Mouse (Mus musculus) hindbrain, postnatal 0 days (tissue): ENCODE measurements around the gene 1700028K03Rik. TPM values are rescaled to one million over a fixed set of nuclear protein-coding genes. Genes with fewer than 3 reads are reported as not detected.

Experiments used
- ATAC-seq: fragments of 200-750 bp; cut with Nextera tagmentation; 2 replicates; pipeline ENCODE4 v1.8.0; 2017; ENCODE audit warnings: mild to moderate bottlenecking, moderate TSS enrichment, moderate library complexity
- DNase-seq: peaks from one replicate; pipeline ENCODE4 v3.0.0-alpha.2; 2015; ENCODE audit warnings: low spot score
- H3K27ac ChIP-seq: fragments of 300-500 bp; sonication (generic); 2 replicates; pipeline ENCODE4 v1.5.1; 2014; ENCODE audit warnings: mild to moderate bottlenecking
- H3K27me3 ChIP-seq: fragments of 300-500 bp; sonication (generic); 2 replicates; pipeline ENCODE4 v1.6.1; 2014; ENCODE audit warnings: low read length, mixed read lengths; ENCODE audit not compliant: insufficient read depth
- H3K36me3 ChIP-seq: fragments of 300-500 bp; sonication (generic); 2 replicates; pipeline ENCODE4 v1.6.1; 2014; ENCODE audit warnings: low read length, mixed read lengths; ENCODE audit not compliant: insufficient read depth
- H3K4me1 ChIP-seq: fragments of 300-500 bp; sonication (generic); 2 replicates; pipeline ENCODE4 v1.6.1; 2014; ENCODE audit warnings: antibody characterized with exemption, low read length, mixed read lengths; ENCODE audit not compliant: insufficient read depth
- H3K4me2 ChIP-seq: fragments of 300-500 bp; sonication (generic); 2 replicates; pipeline ENCODE4 v1.6.1; 2014; ENCODE audit warnings: low read depth, mild to moderate bottlenecking, low read length, moderate library complexity, mixed read lengths
- H3K4me3 ChIP-seq: fragments of 300-500 bp; sonication (generic); 2 replicates; pipeline ENCODE4 v1.5.1; 2014; ENCODE audit warnings: low read length
- H3K9ac ChIP-seq: fragments of 300-500 bp; sonication (generic); replicated peaks from 2 replicates; pipeline ENCODE4 v1.6.1; 2014; ENCODE audit warnings: mild to moderate bottlenecking, low read length, moderate library complexity, mixed read lengths
- H3K9me3 ChIP-seq: fragments of 300-500 bp; sonication (generic); 2 replicates; pipeline ENCODE4 v1.6.1; 2016; ENCODE audit warnings: low read length, mixed read lengths
- CTCF ChIP-seq: IDR thresholded peaks from 2 replicates; pipeline ENCODE4 v1.5.1; 2016; ENCODE audit warnings: antibody characterized with exemption, control low read depth, low read depth
- WGBS: fragments of 180-500 bp; shearing (Covaris S2); extraction: QIAGEN DNeasy Blood & Tissue Kit; methylation state at CpG from one replicate; pipeline ENCODE4 v1.1.7; 2014; 5-methylcytosine and 5-hydroxymethylcytosine counted together
- polyA plus RNA-seq: library from polyadenylated mRNA; unstranded; fragments of >200 nt; fragmentation: Nextera tagmentation; extraction: Ambion mirVana; gene quantifications from 2 replicates; pipeline ENCODE4 v1.2.1, GENCODE M21; 2015
- total RNA-seq: library from RNA; depleted of rRNA; stranded (reverse); fragments of >200 nt; gene quantifications from 2 replicates; pipeline ENCODE4 v1.2.3, GENCODE M21; 2014

1700028K03Rik gene
- total and polyA plus RNA-seq, 2 experiments from 2014 or later = 0.10 to 0.25 TPM

DNA sequence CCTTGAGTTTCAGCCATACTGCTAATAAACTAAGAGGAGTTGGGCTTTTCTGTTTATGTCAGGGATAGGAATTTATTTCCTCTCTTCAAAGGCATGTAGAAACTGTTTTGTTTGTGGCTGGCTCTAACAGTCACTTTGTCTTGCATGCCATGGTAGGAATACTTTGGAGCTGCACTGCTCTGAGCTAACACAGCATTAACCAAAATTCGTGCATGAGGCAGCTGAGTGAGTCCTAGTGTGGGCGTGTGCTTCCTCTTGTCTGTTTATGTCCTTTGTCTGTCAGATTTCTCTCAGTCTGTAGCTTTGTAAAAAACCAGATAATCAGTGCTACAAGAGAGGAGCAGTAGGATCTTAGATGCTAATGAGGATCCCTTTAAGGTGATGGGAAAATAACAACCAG, 23.2 kb upstream of the 1700028K03Rik start:
- H3K9ac ChIP-seq = no peak overlapping the region
- H3K27me3 ChIP-seq = no peaks in the 10 kb centered on the region
- DNase-seq (no peak), ATAC-seq (no peak)
- H3K27ac ChIP-seq = no peak overlapping the region
- no peak overlapping the region for H3K4me2 ChIP-seq
- no peak for TF ChIP-seq CTCF
- H3K36me3 ChIP-seq = peaks cover 24% of the 10 kb centered on the region; the same call in 1 of the 2 replicates
- H3K9me3 ChIP-seq = no peaks in the 10 kb centered on the region
- WGBS = 71% methylated on average over 2 of the region's 2 CpGs
- H3K4me3 ChIP-seq = no peak overlapping the region
- H3K4me1 ChIP-seq = no peaks in the 10 kb centered on the region

DNA sequence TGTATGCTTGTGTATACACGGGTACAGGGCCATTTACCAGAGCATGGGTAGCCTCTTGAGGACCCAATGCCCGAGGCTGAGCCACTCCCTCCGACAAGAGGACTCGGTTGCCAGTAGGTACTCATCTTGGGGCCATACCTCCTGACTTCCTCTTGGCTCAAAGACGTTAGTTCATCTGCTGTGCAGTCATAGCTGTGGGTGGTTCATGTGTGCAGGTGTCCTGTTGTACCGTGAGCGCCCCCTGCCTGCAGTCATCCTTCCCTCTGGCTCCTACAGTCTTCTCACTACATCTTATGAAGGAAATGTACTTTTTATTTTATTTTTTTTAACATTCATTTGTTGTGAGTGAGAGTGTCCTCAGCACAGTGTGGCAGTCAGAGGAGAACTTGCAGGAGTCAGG, 20.9 kb upstream of the 1700028K03Rik start:
- H3K4me2 ChIP-seq = no peak overlapping the region
- no peak overlapping the region for H3K4me3 ChIP-seq
- DNase-seq = peak; percentile 26
- no peak overlapping the region for H3K27ac ChIP-seq
- WGBS = 55% methylated on average over 7 of the region's 7 CpGs
- peak; percentile 47; the same call in 1 of the 2 replicates for ATAC-seq
- peak; percentile 60 for TF ChIP-seq CTCF
- H3K9ac ChIP-seq = no peak overlapping the region
- H3K36me3 ChIP-seq = peaks cover 9% of the 10 kb centered on the region; the same call in 1 of the 2 replicates
- no peaks in the 10 kb centered on the region for H3K27me3 ChIP-seq
- H3K9me3 ChIP-seq = no peaks in the 10 kb centered on the region
- no peaks in the 10 kb centered on the region for H3K4me1 ChIP-seq

DNA sequence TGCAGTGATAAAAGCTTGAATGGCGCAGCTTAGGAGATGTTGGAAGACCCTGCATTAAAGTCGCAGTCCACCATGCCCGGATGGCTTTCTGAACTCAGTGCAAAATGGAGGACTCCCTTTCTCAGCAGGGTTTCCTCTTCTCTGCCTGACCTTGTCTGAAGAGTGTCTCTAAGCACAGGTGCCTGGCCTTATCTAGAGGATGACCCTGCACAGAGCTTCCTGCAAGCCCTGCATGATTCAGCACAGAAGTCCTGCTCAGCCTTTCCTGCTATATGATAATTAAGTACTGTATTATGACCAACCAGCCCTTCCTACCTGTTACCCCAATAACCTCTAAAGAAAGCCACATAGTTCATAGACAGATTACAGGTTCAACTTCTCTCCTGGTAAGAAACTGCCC, 19.1 kb upstream of the 1700028K03Rik start:
- Histone ChIP-seq H3K36me3 (peaks cover 2% of the 10 kb centered on the region; the same call in 1 of the 2 replicates), H3K4me1 (no peaks in the 10 kb centered on the region), H3K4me3 (no peak overlapping the region), H3K9ac (no peak overlapping the region), H3K4me2 (no peak overlapping the region), H3K27ac (no peak overlapping the region), H3K27me3 (no peaks in the 10 kb centered on the region), H3K9me3 (no peaks in the 10 kb centered on the region)
- no peak for TF ChIP-seq CTCF
- DNase-seq (no peak), ATAC-seq (no peak)
- WGBS = 93% methylated on average over 3 of the region's 3 CpGs

DNA sequence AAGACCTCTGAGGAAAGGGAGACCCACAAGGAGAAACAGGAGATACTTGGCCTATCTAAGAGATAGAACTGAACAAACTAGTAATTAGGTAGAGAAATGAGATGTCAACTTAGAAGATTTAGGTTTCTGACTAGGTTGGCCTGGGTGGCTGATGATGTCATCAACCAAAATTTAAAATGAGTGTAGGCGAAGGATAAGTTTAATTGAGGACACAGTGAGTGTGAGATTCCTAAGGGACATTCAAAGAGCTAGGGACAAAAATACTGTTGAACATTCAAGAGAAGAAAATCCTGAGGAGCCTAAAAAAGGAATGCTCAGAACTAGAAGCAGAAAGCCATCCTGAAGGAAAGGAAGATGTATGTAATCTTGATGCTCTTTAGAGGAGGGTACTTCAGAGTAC, 18.4 kb upstream of the 1700028K03Rik start:
- no peak for TF ChIP-seq CTCF
- no peak overlapping the region for H3K27ac ChIP-seq
- no peaks in the 10 kb centered on the region for H3K4me1 ChIP-seq
- no peaks in the 10 kb centered on the region for H3K27me3 ChIP-seq
- DNase-seq (no peak), ATAC-seq (no peak)
- no peak overlapping the region for H3K4me2 ChIP-seq
- H3K36me3 ChIP-seq = no peaks in the 10 kb centered on the region
- H3K9ac ChIP-seq = no peak overlapping the region
- H3K9me3 ChIP-seq = no peaks in the 10 kb centered on the region
- no peak overlapping the region for H3K4me3 ChIP-seq
- WGBS = 94% methylated on average over 1 of the region's 1 CpGs

DNA sequence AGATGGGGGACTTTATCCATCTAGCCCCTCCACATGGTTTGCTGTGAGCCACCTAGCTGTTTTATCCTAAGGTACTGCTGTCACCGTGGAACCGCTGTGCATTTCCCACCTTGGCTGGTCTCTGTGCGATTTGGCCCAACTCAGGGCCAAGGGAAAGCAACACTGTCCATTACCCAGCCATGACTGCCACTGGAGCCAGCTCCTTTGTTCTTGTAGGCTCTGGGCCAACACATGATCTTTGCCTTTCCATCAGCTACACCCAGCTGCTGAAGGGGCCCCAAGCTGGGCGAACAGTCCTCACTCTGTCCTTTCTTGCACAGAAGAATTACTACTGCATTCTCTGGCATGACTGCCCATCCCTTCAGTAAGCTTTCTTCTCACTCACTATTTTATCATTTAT, 15.9 kb upstream of the 1700028K03Rik start:
- no peak overlapping the region for H3K4me2 ChIP-seq
- DNase-seq (peak; percentile 43), ATAC-seq (peak; percentile 63; the same call in 1 of the 2 replicates)
- H3K9me3 ChIP-seq = no peaks in the 10 kb centered on the region
- no peaks in the 10 kb centered on the region for H3K36me3 ChIP-seq
- H3K4me1 ChIP-seq = no peaks in the 10 kb centered on the region
- no peak overlapping the region for H3K27ac ChIP-seq
- H3K27me3 ChIP-seq = no peaks in the 10 kb centered on the region
- no peak overlapping the region for H3K4me3 ChIP-seq
- 66% methylated on average over 4 of the region's 4 CpGs for WGBS
- no peak overlapping the region for H3K9ac ChIP-seq
- TF ChIP-seq CTCF = no peak

DNA sequence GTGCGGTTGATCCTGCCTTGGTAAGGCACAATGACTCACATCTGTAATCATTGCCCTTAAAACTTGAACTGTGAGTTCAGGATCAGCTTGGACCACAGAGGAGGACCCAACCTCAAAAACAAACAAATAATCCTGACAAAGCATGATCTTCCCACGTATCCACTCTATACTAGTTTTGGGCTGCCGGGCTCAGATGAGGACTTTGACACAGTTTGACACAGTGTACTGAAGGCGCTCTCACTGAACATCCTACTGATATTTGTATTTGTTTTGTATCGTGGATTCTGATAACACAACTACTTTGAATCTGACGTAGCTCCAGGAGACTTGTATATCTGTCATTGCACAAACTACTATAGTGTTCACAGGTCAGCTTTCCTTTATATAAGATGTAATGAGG, 13.1 kb upstream of the 1700028K03Rik start:
- Histone ChIP-seq H3K4me3 (no peak overlapping the region), H3K9ac (no peak overlapping the region), H3K9me3 (no peaks in the 10 kb centered on the region), H3K36me3 (no peaks in the 10 kb centered on the region), H3K4me2 (no peak overlapping the region), H3K27ac (no peak overlapping the region), H3K27me3 (no peaks in the 10 kb centered on the region), H3K4me1 (no peaks in the 10 kb centered on the region)
- no peak for DNase-seq
- no peak for ATAC-seq
- no peak for TF ChIP-seq CTCF
- 92% methylated on average over 6 of the region's 6 CpGs for WGBS

DNA sequence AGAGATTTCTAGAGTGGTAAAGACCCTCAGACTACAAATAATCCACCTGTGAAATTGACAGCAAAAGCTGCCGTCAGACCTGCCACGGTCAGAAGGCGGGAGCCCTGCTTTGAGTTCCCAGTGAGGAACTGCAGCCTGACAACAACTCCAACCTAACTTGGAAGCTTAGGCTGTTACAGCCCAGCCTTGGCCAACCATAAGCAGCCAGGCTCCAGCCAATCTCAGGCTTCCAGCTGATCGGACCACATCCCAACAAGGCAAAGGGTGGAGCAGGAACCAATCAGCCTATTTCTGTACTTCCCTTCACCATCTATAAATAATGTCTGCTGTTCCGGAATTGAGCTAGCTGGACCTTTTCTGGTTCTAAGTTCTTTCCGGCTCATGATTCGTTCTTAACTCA, 12.6 kb upstream of the 1700028K03Rik start:
- Histone ChIP-seq H3K4me2 (no peak overlapping the region), H3K4me1 (no peaks in the 10 kb centered on the region), H3K4me3 (no peak overlapping the region), H3K36me3 (no peaks in the 10 kb centered on the region), H3K9ac (no peak overlapping the region), H3K27me3 (no peaks in the 10 kb centered on the region), H3K9me3 (no peaks in the 10 kb centered on the region), H3K27ac (no peak overlapping the region)
- DNase-seq (no peak), ATAC-seq (no peak)
- TF ChIP-seq CTCF = no peak
- WGBS = 78% methylated on average over 7 of the region's 7 CpGs
